ENCODE assay signal across 24 mouse cellular contexts in genomic region chr16:43191060-43191850, GRCm38 (mm10).
A peak's percentile ranks its signal among the peaks of the same experiment; 100 is the strongest.
DNase-seq lines count a peak whose midpoint lies in the region; ATAC-seq and TF ChIP-seq lines count a peak whose summit lies in the region.
"Had no signal": no experiment of that assay in that cellular context is flagged by ENCODE, and none has a peak within 500 bp of the region (broad histone marks: within the 10 kb centered on the region; RNA-seq: fewer than 3 reads in every experiment).

No protein-coding gene starts in this region.

- H3K36me3 ChIP-seq in forebrain, postnatal 0 days (ENCODE audit: insufficient read depth), result no peaks in the 10 kb centered on the region
- H3K36me3 ChIP-seq in forebrain, embryonic 12.5 days (replicated peaks), result no peaks in the 10 kb centered on the region
- no peaks in the 10 kb centered on the region for H3K36me3 ChIP-seq in embryonic facial prominence, embryonic 10.5 days (replicated peaks)
- H3K36me3 ChIP-seq: forebrain, embryonic 10.5 days; heart, embryonic 15.5 days; kidney, embryonic 15.5 days; limb, embryonic 13.5 days; liver, embryonic 13.5 days had no signal

- 72% methylated on average over 9 of the region's 9 CpGs for WGBS in forebrain, postnatal 0 days
- 89% methylated on average over 9 of the region's 9 CpGs for WGBS in forebrain, embryonic 12.5 days
- 10% methylated on average over 9 of the region's 9 CpGs for WGBS in cerebellum, adult 2 months
- whole genome bisulfite sequencing in embryonic facial prominence, embryonic 10.5 days, result 90% methylated on average over 9 of the region's 9 CpGs

- no peak for ATAC-seq in forebrain, postnatal 0 days
- ATAC-seq in forebrain, embryonic 12.5 days (ENCODE audit: low FRiP score), result no peak

- H3K4me2 ChIP-seq in forebrain, postnatal 0 days (ENCODE audit: low read depth), result no peak overlapping the region
- H3K4me2 ChIP-seq in forebrain, embryonic 12.5 days, result no peak overlapping the region
- H3K4me2 ChIP-seq: heart, embryonic 15.5 days; hindbrain, embryonic 14.5 days; kidney, embryonic 15.5 days; limb, embryonic 13.5 days; liver, embryonic 13.5 days; midbrain, embryonic 11.5 days had no signal

- H3K9ac ChIP-seq in forebrain, postnatal 0 days, result no peak overlapping the region
- H3K9ac ChIP-seq in forebrain, embryonic 12.5 days, result no peak overlapping the region
- H3K9ac ChIP-seq: heart, embryonic 15.5 days; hindbrain, embryonic 14.5 days; kidney, embryonic 15.5 days; limb, embryonic 13.5 days; liver, embryonic 13.5 days had no signal

- no peak overlapping the region for H3K4me3 ChIP-seq in forebrain, postnatal 0 days (ENCODE audit: low read depth, low read length)
- no peak overlapping the region for H3K4me3 ChIP-seq in forebrain, embryonic 12.5 days (replicated peaks)
- no peak overlapping the region for H3K4me3 ChIP-seq in cerebellum, adult 2 months (replicated peaks; ENCODE audit: insufficient read depth, low read depth, low read length)
- no peak overlapping the region for H3K4me3 ChIP-seq in embryonic facial prominence, embryonic 10.5 days
- H3K4me3 ChIP-seq: forebrain, embryonic 10.5 days; heart, embryonic 15.5 days; kidney, embryonic 15.5 days; limb, embryonic 13.5 days; liver, embryonic 13.5 days had no signal

- no peak for TF ChIP-seq CTCF in forebrain, postnatal 0 days (IDR thresholded peaks at IDR 0.05; ENCODE audit: low read depth)
- TF ChIP-seq CTCF in cerebellum, adult 2 months (IDR thresholded peaks at IDR 0.05; ENCODE audit: borderline replicate concordance, insufficient read depth, low read depth, low read length), result no peak

- DNase-seq in forebrain, postnatal 0 days, result peak; percentile 29
- peak; percentile 37 for DNase-seq in left cerebral cortex, postnatal 4 days
- no peak for DNase-seq in left cerebral cortex, postnatal 10 days (ENCODE audit: extremely low spot score in 1 of 2, low spot score in 2 of 2)
- peak; percentile 78 to 89 for DNase-seq in cerebellum, adult 2 months
- DNase-seq in cerebellum, postnatal 25 days, result peak; percentile 75 to 78
- no peak for DNase-seq in embryonic facial prominence, embryonic 10.5 days (ENCODE audit: low spot score)
- DNase-seq in urinary bladder, postnatal 36 days (ENCODE audit: low spot score in 2 of 2), result no peak
- DNase-seq: adrenal gland, postnatal 25 days; gastrocnemius, postnatal 14 days; heart, postnatal 4 days; kidney, postnatal 4 days; liver, embryonic 13.5 days; lung, adult 2 months; lung, postnatal 14 days; right cerebral cortex, adult 18-20 months; right cerebral cortex, postnatal 4 days; thymus, postnatal 36 days had no signal

- H3K27ac ChIP-seq in forebrain, postnatal 0 days (ENCODE audit: low read depth, low read length), result 0 out of 2 replicates have a peak overlapping the region, but pooled peaks have one; percentile 21
- no peak overlapping the region for H3K27ac ChIP-seq in forebrain, embryonic 12.5 days
- peak overlapping the region; percentile 48; the same call in 1 of the 2 replicates for H3K27ac ChIP-seq in cerebellum, adult 2 months (ENCODE audit: insufficient read depth, low read length)
- H3K27ac ChIP-seq in embryonic facial prominence, embryonic 10.5 days (replicated peaks), result no peak overlapping the region
- H3K27ac ChIP-seq: forebrain, embryonic 10.5 days; heart, embryonic 15.5 days; hindbrain, embryonic 14.5 days; kidney, embryonic 15.5 days; limb, embryonic 13.5 days; liver, embryonic 13.5 days had no signal

- no peaks in the 10 kb centered on the region for H3K4me1 ChIP-seq in forebrain, postnatal 0 days (ENCODE audit: insufficient read depth)
- peaks cover 8% of the 10 kb centered on the region; the same call in 1 of the 2 replicates for H3K4me1 ChIP-seq in forebrain, embryonic 12.5 days
- H3K4me1 ChIP-seq in cerebellum, adult 2 months (ENCODE audit: control insufficient read depth, insufficient read depth, low read length), result peaks cover 17% of the 10 kb centered on the region; the same call in 1 of the 2 replicates
- H3K4me1 ChIP-seq in embryonic facial prominence, embryonic 10.5 days, result no peaks in the 10 kb centered on the region
- H3K4me1 ChIP-seq: heart, embryonic 15.5 days; kidney, embryonic 15.5 days; limb, embryonic 13.5 days; liver, embryonic 13.5 days had no signal

- no peaks in the 10 kb centered on the region for H3K9me3 ChIP-seq in forebrain, postnatal 0 days (ENCODE audit: low read length)
- no peaks in the 10 kb centered on the region for H3K9me3 ChIP-seq in forebrain, embryonic 12.5 days
- no peaks in the 10 kb centered on the region for H3K9me3 ChIP-seq in embryonic facial prominence, embryonic 10.5 days
- H3K9me3 ChIP-seq: forebrain, embryonic 10.5 days; heart, embryonic 15.5 days; kidney, embryonic 15.5 days; limb, embryonic 13.5 days; liver, embryonic 13.5 days had no signal

- H3K27me3 ChIP-seq in forebrain, postnatal 0 days (ENCODE audit: insufficient read depth, low read length), result no peaks in the 10 kb centered on the region
- no peaks in the 10 kb centered on the region for H3K27me3 ChIP-seq in forebrain, embryonic 12.5 days
- no peaks in the 10 kb centered on the region for H3K27me3 ChIP-seq in cerebellum, adult 2 months (ENCODE audit: control insufficient read depth, insufficient read depth, low read length)
- H3K27me3 ChIP-seq in embryonic facial prominence, embryonic 10.5 days (replicated peaks; ENCODE audit: low read depth, poor library complexity, severe bottlenecking), result no peaks in the 10 kb centered on the region
- H3K27me3 ChIP-seq: heart, embryonic 15.5 days; kidney, embryonic 15.5 days; limb, embryonic 13.5 days; liver, embryonic 13.5 days had no signal

- intact Hi-C loops in left cerebral cortex, postnatal 4 days (cut with DNase I), result no loop called here
- intact Hi-C loops in left cerebral cortex, postnatal 10 days (cut with DNase I), result no loop called here

- TF ChIP-seq POLR2A in cerebellum, adult 2 months (IDR thresholded peaks at IDR 0.05; ENCODE audit: borderline replicate concordance, insufficient read depth, low read length), result no peak

Comparison
In these comparisons a context has a peak if more than half of its experiments do, and no peak if none do; other contexts are left out.
1. DNase-seq: peak in forebrain, postnatal 0 days (single experiment), left cerebral cortex, postnatal 4 days (single experiment), cerebellum, adult 2 months (2 of 2) and cerebellum, postnatal 25 days (2 of 2); none in left cerebral cortex, postnatal 10 days (0 of 2), embryonic facial prominence, embryonic 10.5 days (single experiment) and urinary bladder, postnatal 36 days (0 of 2).
2. H3K27ac ChIP-seq: peak in forebrain, postnatal 0 days (single experiment) and cerebellum, adult 2 months (single experiment); none in forebrain, embryonic 12.5 days (single experiment) and embryonic facial prominence, embryonic 10.5 days (single experiment).